Mouse (Mus musculus): ENCODE data around the gene Csnka2ip. TPM values are rescaled to one million over a fixed set of nuclear protein-coding genes. Genes with fewer than 3 reads are reported as not detected.

Gene Csnka2ip
- polyA plus RNA-seq (2011; ENCODE audit: insufficient read depth, insufficient read length, low read depth, missing spikeins): not detected in 2 replicates

DNA sequence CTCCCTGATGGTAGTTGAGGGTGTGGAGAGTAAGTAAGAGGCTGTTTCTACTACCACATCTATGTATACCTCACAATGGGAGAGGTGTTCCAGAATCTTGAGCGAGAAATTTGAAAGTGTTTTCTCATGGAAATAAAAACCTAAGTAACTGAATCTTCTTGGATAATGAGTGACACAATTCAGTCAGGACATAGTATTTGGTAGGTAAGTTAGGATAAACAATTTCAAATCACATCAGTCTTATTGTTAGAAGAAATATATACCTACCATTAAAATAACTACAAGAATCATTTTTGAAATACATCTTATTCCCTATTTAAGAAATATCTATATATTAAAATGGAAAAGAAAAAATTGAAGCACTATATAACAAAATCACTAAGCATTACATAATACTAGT lies at the start of gene Csnka2ip:
Csnka2ip (minus strand) TSS at position 101 of the 400 bp plus-strand sequence.
- TF ChIP-seq POLR2A (IDR thresholded peaks at IDR 0.05; ENCODE audit: insufficient read depth, low read length) (no peak), CTCF (IDR thresholded peaks at IDR 0.05; ENCODE audit: low read depth, low read length) (no peak), EP300 (IDR thresholded peaks at IDR 0.05; ENCODE audit: insufficient read depth, low read depth, low read length) (no peak)
- H3K4me3 ChIP-seq (ENCODE audit: low read depth, low read length): no peak within 1 kb of the TSS
- no peak within 1 kb of the TSS for H3K9ac ChIP-seq (ENCODE audit: low read depth, poor library complexity, severe bottlenecking)
- no peaks in the 10 kb centered on the region for H3K27me3 ChIP-seq (ENCODE audit: control insufficient read depth, insufficient read depth, low read length, poor library complexity, severe bottlenecking)
- H3K36me3 ChIP-seq (ENCODE audit: control insufficient read depth, insufficient read depth, low read length, poor library complexity, severe bottlenecking): no peaks in the 10 kb centered on the region
- no peaks in the 10 kb centered on the region for H3K4me1 ChIP-seq (ENCODE audit: control insufficient read depth, insufficient read depth, low read length)
- no peaks in the 10 kb centered on the region for H3K9me3 ChIP-seq (replicated peaks; ENCODE audit: control insufficient read depth, insufficient read depth, low read length, poor library complexity, severe bottlenecking)
- H3K27ac ChIP-seq (ENCODE audit: insufficient read depth, low read length): no peak within 1 kb of the TSS

DNA sequence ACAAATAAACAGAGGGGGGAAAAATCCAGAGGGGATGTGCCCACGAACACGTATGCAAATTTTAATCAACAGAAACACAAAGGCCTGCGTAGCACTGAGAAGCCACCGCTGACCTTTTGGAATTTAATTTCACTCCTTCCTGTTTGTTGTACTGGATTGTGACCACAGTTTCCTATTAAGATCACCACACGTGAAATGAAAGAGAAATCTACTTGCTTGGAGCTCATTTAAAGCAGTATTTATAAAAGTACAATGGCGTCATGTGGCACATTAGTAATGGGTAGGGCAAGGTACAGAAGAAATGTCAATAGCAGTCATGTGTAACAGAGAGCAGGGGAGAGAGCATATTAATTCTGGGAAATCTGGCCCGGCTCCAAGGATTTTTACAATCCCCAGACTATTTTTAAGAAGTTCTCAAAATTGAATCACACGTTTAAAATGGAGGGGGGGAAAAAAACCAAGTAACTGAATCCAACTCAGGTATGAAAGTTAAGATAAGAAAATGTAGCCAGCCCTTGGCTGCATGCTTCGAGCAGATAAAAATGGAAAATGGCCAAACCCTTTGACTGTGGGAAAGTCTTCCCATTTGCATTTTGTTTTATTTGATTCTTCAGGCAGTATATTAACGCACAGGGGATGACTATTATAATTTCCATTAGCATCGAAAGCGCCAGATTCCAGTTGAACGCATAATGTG lies 47.5 kb upstream of the Csnka2ip start:
- H3K36me3 ChIP-seq (ENCODE audit: control insufficient read depth, insufficient read depth, low read length, poor library complexity, severe bottlenecking): no peaks in the 10 kb centered on the region
- no peak for TF ChIP-seq CTCF (IDR thresholded peaks at IDR 0.05; ENCODE audit: low read depth, low read length)
- TF ChIP-seq EP300 (IDR thresholded peaks at IDR 0.05; ENCODE audit: insufficient read depth, low read depth, low read length): no peak
- no peaks in the 10 kb centered on the region for H3K4me1 ChIP-seq (ENCODE audit: control insufficient read depth, insufficient read depth, low read length)
- no peak overlapping the region for H3K9ac ChIP-seq (ENCODE audit: low read depth, poor library complexity, severe bottlenecking)
- H3K4me3 ChIP-seq (ENCODE audit: low read depth, low read length): no peak overlapping the region
- no peaks in the 10 kb centered on the region for H3K27me3 ChIP-seq (ENCODE audit: control insufficient read depth, insufficient read depth, low read length, poor library complexity, severe bottlenecking)
- no peak overlapping the region for H3K27ac ChIP-seq (ENCODE audit: insufficient read depth, low read length)
- no peaks in the 10 kb centered on the region for H3K9me3 ChIP-seq (replicated peaks; ENCODE audit: control insufficient read depth, insufficient read depth, low read length, poor library complexity, severe bottlenecking)

DNA sequence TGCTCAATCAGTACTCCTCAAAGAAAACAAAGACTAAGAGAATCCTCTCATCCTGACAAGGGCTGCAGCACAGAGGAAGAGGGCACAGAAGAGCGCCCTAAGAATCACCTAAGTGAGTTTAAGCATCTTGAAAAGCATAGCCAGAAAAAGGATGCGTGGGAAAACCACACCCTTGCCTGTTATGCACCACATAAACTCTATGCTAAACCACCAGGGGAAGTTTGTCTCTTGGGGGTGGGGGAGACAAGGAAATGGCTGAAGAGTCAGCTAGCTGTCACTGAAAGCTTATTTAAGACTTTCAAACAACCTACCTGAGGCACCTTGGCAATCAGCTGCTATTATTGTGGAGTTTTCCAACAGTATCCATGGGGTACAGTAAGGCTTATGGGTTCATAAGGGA lies 45.6 kb upstream of the Csnka2ip start:
- no peaks in the 10 kb centered on the region for H3K36me3 ChIP-seq (ENCODE audit: control insufficient read depth, insufficient read depth, low read length, poor library complexity, severe bottlenecking)
- no peaks in the 10 kb centered on the region for H3K9me3 ChIP-seq (replicated peaks; ENCODE audit: control insufficient read depth, insufficient read depth, low read length, poor library complexity, severe bottlenecking)
- H3K27me3 ChIP-seq (ENCODE audit: control insufficient read depth, insufficient read depth, low read length, poor library complexity, severe bottlenecking): no peaks in the 10 kb centered on the region
- H3K9ac ChIP-seq (ENCODE audit: low read depth, poor library complexity, severe bottlenecking): no peak overlapping the region
- TF ChIP-seq POLR2A (IDR thresholded peaks at IDR 0.05; ENCODE audit: insufficient read depth, low read length) (no peak), EP300 (IDR thresholded peaks at IDR 0.05; ENCODE audit: insufficient read depth, low read depth, low read length) (no peak), CTCF (IDR thresholded peaks at IDR 0.05; ENCODE audit: low read depth, low read length) (no peak)
- H3K4me3 ChIP-seq (ENCODE audit: low read depth, low read length): no peak overlapping the region
- no peak overlapping the region for H3K27ac ChIP-seq (ENCODE audit: insufficient read depth, low read length)
- H3K4me1 ChIP-seq (ENCODE audit: control insufficient read depth, insufficient read depth, low read length): no peaks in the 10 kb centered on the region

DNA sequence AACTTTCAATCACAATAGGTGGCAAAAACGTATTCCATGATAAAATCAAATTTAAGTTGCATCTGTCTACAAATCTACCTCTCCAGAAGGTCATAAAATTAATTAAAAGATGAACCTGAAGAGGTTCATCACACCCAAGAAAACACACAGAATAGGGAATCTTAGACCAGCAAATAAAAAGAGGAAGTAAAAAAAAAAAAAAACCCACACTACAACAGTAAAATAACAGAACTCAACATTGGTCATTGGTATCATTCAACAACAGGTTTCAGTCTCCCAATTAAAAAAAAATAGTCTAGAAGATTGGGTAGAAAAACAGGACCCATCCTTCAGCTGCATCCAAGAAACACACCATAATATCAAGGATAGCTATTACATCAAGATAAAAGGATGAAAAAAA lies 32.9 kb upstream of the Csnka2ip start:
- no peaks in the 10 kb centered on the region for H3K9me3 ChIP-seq (replicated peaks; ENCODE audit: control insufficient read depth, insufficient read depth, low read length, poor library complexity, severe bottlenecking)

DNA sequence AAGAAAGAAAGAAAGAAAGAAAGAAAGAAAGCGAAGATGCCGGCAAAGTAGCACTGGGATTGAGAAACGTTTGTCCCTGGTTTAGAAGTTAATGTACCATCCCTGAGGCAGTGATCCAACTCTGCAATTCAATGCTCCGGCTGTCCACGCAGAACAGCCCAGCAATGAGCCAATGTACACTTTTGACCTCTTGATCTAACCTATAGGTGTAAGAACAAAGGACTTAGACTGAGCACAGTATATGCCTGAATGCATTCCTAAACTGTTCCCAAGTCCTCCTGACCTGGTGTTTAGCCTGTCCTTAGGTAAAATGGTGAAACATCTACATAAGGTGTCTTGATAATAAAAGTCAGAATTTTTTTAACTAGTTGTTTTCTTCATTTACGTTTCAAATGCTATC lies 17.9 kb upstream of the Csnka2ip start:
- Histone ChIP-seq H3K36me3 (ENCODE audit: control insufficient read depth, insufficient read depth, low read length, poor library complexity, severe bottlenecking) (no peaks in the 10 kb centered on the region), H3K4me1 (ENCODE audit: control insufficient read depth, insufficient read depth, low read length) (no peaks in the 10 kb centered on the region), H3K27ac (ENCODE audit: insufficient read depth, low read length) (no peak overlapping the region), H3K9me3 (replicated peaks; ENCODE audit: control insufficient read depth, insufficient read depth, low read length, poor library complexity, severe bottlenecking) (no peaks in the 10 kb centered on the region), H3K27me3 (ENCODE audit: control insufficient read depth, insufficient read depth, low read length, poor library complexity, severe bottlenecking) (no peaks in the 10 kb centered on the region), H3K4me3 (ENCODE audit: low read depth, low read length) (no peak overlapping the region), H3K9ac (ENCODE audit: low read depth, poor library complexity, severe bottlenecking) (no peak overlapping the region)
- TF ChIP-seq POLR2A (IDR thresholded peaks at IDR 0.05; ENCODE audit: insufficient read depth, low read length) (no peak), CTCF (IDR thresholded peaks at IDR 0.05; ENCODE audit: low read depth, low read length) (no peak), EP300 (IDR thresholded peaks at IDR 0.05; ENCODE audit: insufficient read depth, low read depth, low read length) (no peak)

More for the DNA sequence above, 32.9 kb upstream of the Csnka2ip start:
- H3K27ac ChIP-seq (ENCODE audit: insufficient read depth, low read length): no peak overlapping the region
- no peak overlapping the region for H3K4me3 ChIP-seq (ENCODE audit: low read depth, low read length)
- no peaks in the 10 kb centered on the region for H3K36me3 ChIP-seq (ENCODE audit: control insufficient read depth, insufficient read depth, low read length, poor library complexity, severe bottlenecking)
- H3K9ac ChIP-seq (ENCODE audit: low read depth, poor library complexity, severe bottlenecking): no peak overlapping the region
- TF ChIP-seq POLR2A (IDR thresholded peaks at IDR 0.05; ENCODE audit: insufficient read depth, low read length): no peak
- H3K4me1 ChIP-seq (ENCODE audit: control insufficient read depth, insufficient read depth, low read length): no peaks in the 10 kb centered on the region
- no peaks in the 10 kb centered on the region; the same call in 1 of the 2 replicates for H3K27me3 ChIP-seq (ENCODE audit: control insufficient read depth, insufficient read depth, low read length, poor library complexity, severe bottlenecking)

DNA sequence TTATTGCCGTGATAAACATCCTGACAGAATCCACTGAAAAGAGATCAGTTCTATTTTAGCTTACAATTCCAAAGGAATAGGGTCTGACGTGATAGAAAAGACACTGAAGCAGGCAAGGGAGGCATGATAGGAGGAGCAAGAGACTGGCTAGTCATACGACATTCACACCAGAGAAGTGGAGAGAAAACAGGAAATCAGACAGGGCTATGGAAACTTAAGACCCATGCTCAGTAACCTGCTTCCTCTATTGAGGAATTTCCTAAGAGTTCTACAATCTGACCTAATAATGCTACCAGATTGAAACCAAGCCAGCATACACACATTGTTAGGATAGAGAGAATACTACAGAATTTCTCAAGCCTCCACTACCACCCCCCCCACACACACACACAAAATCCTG lies 12.4 kb upstream of the Csnka2ip start:
- Histone ChIP-seq H3K9me3 (replicated peaks; ENCODE audit: control insufficient read depth, insufficient read depth, low read length, poor library complexity, severe bottlenecking) (no peaks in the 10 kb centered on the region), H3K27ac (ENCODE audit: insufficient read depth, low read length) (no peak overlapping the region), H3K27me3 (ENCODE audit: control insufficient read depth, insufficient read depth, low read length, poor library complexity, severe bottlenecking) (no peaks in the 10 kb centered on the region), H3K9ac (ENCODE audit: low read depth, poor library complexity, severe bottlenecking) (no peak overlapping the region), H3K36me3 (ENCODE audit: control insufficient read depth, insufficient read depth, low read length, poor library complexity, severe bottlenecking) (no peaks in the 10 kb centered on the region), H3K4me1 (ENCODE audit: control insufficient read depth, insufficient read depth, low read length) (no peaks in the 10 kb centered on the region), H3K4me3 (ENCODE audit: low read depth, low read length) (no peak overlapping the region)
- TF ChIP-seq POLR2A (IDR thresholded peaks at IDR 0.05; ENCODE audit: insufficient read depth, low read length): no peak
- TF ChIP-seq EP300 (IDR thresholded peaks at IDR 0.05; ENCODE audit: insufficient read depth, low read depth, low read length): no peak
- TF ChIP-seq CTCF (IDR thresholded peaks at IDR 0.05; ENCODE audit: low read depth, low read length): no peak

Data from ES-Bruce4 (cell line).